Mouse (Mus musculus) layer of hippocampus, adult 2 months (tissue): ENCODE data around the gene Fat1. TPM values are rescaled to one million over a fixed set of nuclear protein-coding genes. Genes with fewer than 3 reads are reported as not detected.

Experiments used
- DNase-seq, 2 experiments: peaks; one replicate each; pipeline ENCODE4 v3.0.0; 2022; ENCODE audit warnings: low spot score in 2 of 2
- H3K27ac ChIP-seq: fragments of 200-600 bp; 2 replicates; pipeline ENCODE4 v1.8.1; 2022
- H3K4me3 ChIP-seq: fragments of 200-600 bp; 2 replicates; pipeline ENCODE4 v1.8.1; 2022; ENCODE audit warnings: mild to moderate bottlenecking
- CTCF ChIP-seq: fragments of 200-600 bp; conservative IDR thresholded peaks from 2 replicates; pipeline ENCODE4 v1.8.1; 2022; ENCODE audit warnings: antibody characterized with exemption, mild to moderate bottlenecking, moderate library complexity
- total RNA-seq, 2 experiments: library from RNA; stranded (reverse); gene quantifications; 2 replicates each; pipeline ENCODE4 v1.2.3; 2021

Fat1 gene
- total RNA-seq, 2 experiments from 2014 or later: 22.2 to 24.7 TPM

DNA sequence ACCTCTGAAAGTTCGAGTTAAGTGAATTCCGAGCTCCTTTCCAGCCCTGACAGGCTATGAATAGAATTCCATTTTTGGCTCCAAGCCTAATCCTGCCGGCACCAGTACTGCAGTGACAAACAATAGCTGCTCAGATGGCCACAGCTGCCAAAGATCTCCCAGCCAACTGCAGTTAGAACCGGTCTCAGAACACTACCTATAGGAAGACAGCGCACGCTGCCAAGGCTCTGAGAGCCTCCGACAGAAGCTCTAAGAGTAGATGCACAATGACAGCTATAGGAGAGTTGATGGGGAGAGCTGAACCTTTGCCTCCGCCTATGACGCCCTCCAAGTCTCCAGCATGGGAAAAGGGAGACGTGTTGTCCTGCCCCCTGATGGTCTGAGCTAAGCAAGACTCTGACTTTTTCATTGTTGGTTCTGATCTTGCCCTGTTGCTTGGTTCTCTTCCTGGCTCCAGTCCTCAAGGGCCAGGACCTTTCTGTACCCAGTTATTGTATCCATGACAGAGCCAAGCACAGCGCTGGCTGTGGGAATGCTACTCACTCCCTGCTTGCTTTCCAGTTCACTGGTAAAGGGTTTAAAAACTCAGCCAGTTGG, 63.5 kb downstream of the Fat1 start:
- TF ChIP-seq CTCF: peak; percentile 57
- peak overlapping the region; percentile 40 for H3K4me3 ChIP-seq
- peak overlapping the region; percentile 70 for H3K27ac ChIP-seq
- peak; percentile 51 to 56 for DNase-seq

GRCm38 (mm10) chr8:45001577-45002197, 66.4 kb downstream of the Fat1 start:
- no peak for TF ChIP-seq CTCF
- Histone ChIP-seq H3K27ac (no peak overlapping the region), H3K4me3 (no peak overlapping the region)
- DNase-seq: no peak

DNA sequence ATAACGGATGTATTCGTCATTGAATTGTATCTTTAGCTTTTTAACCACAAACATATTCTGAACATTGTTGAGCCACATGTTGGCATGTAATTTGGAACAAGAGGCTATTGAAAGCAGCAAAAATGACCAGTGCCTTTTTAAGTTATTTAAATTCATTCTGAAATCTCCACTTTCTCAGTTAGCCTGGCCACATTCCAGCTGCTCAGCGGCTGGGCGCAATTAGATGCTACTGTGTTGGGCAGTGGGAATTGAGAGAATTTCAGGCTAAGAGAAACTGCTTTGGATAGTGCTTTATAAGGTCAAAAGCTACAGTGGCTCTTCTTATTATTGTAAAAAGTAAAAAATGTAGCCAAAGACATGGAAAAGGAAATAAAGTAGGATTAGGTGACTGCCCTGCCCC, 67.4 kb downstream of the Fat1 start:
- DNase-seq: no peak
- TF ChIP-seq CTCF: no peak
- no peak overlapping the region for H3K4me3 ChIP-seq
- 0 out of 2 replicates have a peak overlapping the region, but pooled peaks have one; percentile 39 for H3K27ac ChIP-seq

DNA sequence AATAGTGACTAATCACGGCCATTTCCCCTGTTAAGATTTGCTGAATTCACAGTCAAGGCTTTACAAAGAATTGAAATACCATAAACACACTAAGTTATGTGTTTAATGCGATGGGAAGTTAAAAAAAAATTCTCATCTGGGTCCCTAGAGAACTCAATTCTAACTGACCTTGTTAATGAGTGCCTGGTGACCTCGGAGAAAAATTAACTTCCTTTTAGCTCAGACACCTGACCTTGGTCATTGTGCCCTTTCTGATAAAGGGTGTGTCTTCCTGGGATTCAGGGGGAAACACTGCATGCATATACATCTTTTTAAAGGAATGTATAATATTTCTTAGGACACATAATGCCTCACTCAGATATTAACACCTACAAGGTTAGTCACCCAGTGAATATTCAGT, 68.8 kb downstream of the Fat1 start:
- H3K27ac ChIP-seq: no peak overlapping the region
- TF ChIP-seq CTCF: no peak
- no peak overlapping the region for H3K4me3 ChIP-seq
- no peak for DNase-seq

DNA sequence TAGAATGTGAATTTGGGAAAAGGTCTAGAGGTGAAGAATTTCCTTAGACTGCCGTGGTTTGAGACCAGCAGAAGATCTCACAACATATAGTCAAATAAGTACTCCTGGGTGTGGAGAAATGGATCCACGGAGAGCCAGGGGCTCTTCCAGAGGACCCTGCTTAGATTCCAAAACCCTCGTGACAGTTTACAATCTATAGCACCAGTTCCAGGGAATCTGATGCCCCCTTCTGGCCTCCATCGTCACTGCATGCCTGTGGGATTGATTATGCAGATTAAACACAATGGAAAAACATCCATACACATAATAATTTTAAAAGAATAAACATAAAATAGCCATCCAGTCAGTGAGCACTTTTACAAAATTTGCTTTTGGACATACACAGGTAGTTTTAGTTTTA, 75.4 kb downstream of the Fat1 start:
- peak; percentile 87 for TF ChIP-seq CTCF
- DNase-seq: peak; percentile 32 to 65
- Histone ChIP-seq H3K27ac (no peak overlapping the region), H3K4me3 (no peak overlapping the region)

DNA sequence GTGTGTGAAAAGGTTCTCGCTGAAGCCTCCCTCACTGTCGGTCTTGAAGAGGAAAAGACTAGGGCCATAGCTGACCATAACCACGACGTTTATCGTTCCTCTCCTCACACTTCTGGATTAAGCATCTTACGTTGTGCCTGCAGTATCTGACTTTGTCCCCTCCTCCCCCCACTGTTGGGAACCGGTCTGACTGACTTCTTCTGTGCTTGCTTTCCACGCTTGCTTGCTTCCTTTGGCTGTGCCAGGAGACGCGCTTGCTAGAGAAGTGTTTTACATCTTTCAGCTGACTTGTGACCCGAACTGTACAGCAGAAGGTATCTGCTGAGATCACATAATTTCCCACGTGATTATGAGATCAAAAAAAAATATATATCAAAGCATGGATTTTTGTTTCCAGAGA, 76.5 kb downstream of the Fat1 start:
- H3K27ac ChIP-seq: no peak overlapping the region
- no peak for DNase-seq
- H3K4me3 ChIP-seq: no peak overlapping the region
- no peak for TF ChIP-seq CTCF

DNA sequence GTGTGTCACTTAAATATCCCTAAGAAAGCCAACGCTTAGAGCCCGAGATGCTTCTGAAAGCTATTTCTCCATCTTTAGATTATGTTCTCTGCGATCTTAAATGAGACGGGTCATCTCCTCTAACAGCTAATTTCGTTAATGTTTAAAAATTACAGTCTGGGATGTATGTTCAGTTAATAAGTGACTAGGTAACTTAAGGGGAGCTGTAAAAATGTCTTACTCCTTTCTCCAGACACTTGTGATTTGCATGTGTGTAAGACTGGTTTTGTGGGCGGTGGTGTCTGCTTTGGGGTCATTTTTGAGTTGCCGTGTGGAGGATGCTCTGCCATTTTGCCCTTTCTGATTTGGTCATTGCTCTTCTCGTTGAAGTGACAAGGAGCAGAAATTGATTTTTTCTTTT, 78.6 kb downstream of the Fat1 start:
- Histone ChIP-seq H3K27ac (no peak overlapping the region), H3K4me3 (no peak overlapping the region)
- TF ChIP-seq CTCF: no peak
- no peak for DNase-seq

DNA sequence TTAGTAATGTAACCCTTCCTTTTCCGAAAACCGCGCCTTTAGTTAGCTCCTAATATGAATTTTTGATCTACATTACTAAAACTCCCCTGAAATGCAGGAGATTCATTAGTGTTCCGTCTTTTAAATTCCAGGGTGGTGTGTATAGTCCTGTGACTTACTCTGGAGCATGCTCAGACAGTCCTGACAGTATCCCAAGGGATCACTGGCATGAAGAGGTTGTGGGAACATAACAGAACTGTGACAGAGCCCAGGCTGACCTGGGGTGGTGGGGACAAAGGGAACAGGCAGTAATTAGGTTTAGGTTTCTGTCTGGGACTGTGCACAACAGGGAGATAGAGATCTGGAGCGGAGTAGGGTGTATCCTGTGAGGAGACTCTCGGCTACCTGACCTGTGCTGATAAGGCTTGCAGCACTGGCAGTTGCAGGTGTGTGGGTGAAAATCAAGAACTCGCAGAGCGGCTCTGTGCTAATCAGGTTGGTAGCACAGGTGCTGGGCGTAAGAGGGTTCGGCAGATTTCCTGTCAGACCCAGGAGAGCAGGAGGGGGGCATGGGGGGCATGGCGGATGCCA, 79.3 kb downstream of the Fat1 start:
- H3K27ac ChIP-seq: no peak overlapping the region
- DNase-seq: no peak
- TF ChIP-seq CTCF: no peak
- no peak overlapping the region for H3K4me3 ChIP-seq

- DNase-seq: no peak
- no peak for TF ChIP-seq CTCF
- Histone ChIP-seq H3K4me3 (no peak overlapping the region), H3K27ac (no peak overlapping the region)
These were observed 80.6 kb downstream of the Fat1 start for GRCm38 (mm10) chr8:45015876-45016275.

- DNase-seq: no peak
- no peak overlapping the region for H3K27ac ChIP-seq
- no peak for TF ChIP-seq CTCF
- no peak overlapping the region for H3K4me3 ChIP-seq
These were observed 84.0 kb downstream of the Fat1 start for GRCm38 (mm10) chr8:45019241-45019640.

DNA sequence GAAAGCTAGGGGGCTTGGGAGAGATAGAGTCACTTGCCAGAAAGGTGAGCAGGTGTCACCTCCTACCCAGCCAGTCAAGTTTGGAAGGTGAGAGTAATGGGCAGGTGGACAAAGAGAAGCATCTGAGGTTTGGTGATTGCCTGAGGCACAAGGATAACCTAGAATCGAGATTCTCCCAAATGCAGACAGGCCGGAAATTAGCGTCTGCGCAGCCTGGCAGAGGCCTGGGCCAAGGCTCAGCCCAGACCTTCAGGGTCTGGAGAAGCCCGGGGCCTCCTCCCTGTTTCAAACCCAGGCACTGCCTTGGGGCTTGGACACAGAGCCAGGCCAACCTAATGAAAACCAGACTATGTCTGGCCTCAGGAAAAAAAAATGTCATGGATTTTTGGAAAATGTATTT, 85.9 kb downstream of the Fat1 start:
- no peak for TF ChIP-seq CTCF
- Histone ChIP-seq H3K4me3 (no peak overlapping the region), H3K27ac (no peak overlapping the region)
- DNase-seq: no peak

DNA sequence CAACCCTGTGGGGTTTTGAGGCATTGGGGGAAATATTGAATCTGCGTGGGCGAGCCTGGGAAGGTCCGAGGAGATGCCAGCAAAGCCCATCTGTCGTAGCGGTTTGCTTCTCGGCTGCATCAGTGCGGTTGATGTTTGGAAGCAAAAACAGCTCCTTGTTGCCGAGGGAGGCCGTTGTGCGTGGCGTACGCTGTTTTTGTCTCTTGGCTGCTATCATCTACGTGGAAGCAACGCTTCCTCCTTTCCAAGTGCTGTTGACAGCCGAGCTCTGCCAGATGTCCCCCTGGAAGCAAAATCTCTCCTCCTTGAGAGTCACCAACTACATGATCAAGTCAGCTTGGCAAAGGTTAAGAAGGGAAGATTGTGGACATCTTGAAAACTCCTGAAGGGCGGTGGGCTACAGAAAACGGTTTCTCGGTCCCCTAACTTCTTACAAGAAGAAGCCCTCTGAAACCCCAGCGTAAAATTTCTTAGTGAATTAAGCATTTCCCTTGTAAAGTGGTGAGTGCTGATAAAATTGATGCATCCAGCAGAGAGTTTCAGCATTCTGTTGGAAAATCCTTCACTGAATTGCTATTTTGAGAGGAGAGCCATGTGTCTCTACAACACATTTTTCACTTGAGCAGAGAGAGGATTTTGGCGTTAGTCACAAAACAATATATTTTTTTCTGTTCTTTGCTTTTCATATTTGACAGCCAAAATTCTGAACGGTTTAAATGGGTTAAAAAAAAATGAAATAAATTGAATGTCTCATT, 86.8 kb downstream of the Fat1 start:
- Histone ChIP-seq H3K27ac (0 out of 2 replicates have a peak overlapping the region, but pooled peaks have one; percentile 7), H3K4me3 (peak overlapping the region; percentile 29; the same call in 1 of the 2 replicates)
- TF ChIP-seq CTCF: no peak
- peak; percentile 59 to 87 for DNase-seq

GRCm38 (mm10) chr8:45028081-45028497, 92.8 kb downstream of the Fat1 start:
- no peak overlapping the region for H3K4me3 ChIP-seq
- no peak overlapping the region for H3K27ac ChIP-seq
- DNase-seq: no peak
- no peak for TF ChIP-seq CTCF
